Mouse (Mus musculus): Measurements from ENCODE around the gene Srp14.

- TF ChIP-seq CTCF (IDR thresholded peaks at IDR 0.05; ENCODE audit: low read depth) (no peak), EP300 (IDR thresholded peaks at IDR 0.05; ENCODE audit: low read depth) (no peak)
Observed at GRCm38 (mm10) chr2:118520042-118520933, 40.8 kb upstream of the Srp14 start.
